Mouse (Mus musculus) neural tube, embryonic 12.5 days (tissue): Measurements from ENCODE around the gene Mfsd7a. TPM values are rescaled to one million over a fixed set of nuclear protein-coding genes. Genes with fewer than 3 reads are reported as not detected.
"Not testable (repeated sequence)": the region's sequence is repeated elsewhere in the genome, so short reads cannot be mapped to it uniquely, and the experiment has no call there.

ENCODE experiments used
- ATAC-seq: fragments of 200-750 bp; cut with Nextera tagmentation; 2 replicates; pipeline ENCODE4 v1.8.0; 2017; ENCODE audit warnings: low read depth, mild to moderate bottlenecking, moderate TSS enrichment, moderate library complexity; ENCODE audit not compliant: low FRiP score
- H3K27ac ChIP-seq: fragments of 300-500 bp; sonication (generic); 2 replicates; pipeline ENCODE4 v1.5.1; 2016
- H3K27me3 ChIP-seq: fragments of 300-500 bp; sonication (generic); replicated peaks from 2 replicates; pipeline ENCODE4 v1.6.1; 2016; ENCODE audit warnings: mild to moderate bottlenecking
- H3K36me3 ChIP-seq: fragments of 300-500 bp; sonication (generic); 2 replicates; pipeline ENCODE4 v1.6.1; 2016; ENCODE audit warnings: mild to moderate bottlenecking
- H3K4me1 ChIP-seq: fragments of 300-500 bp; sonication (generic); 2 replicates; pipeline ENCODE4 v1.6.1; 2016
- H3K4me2 ChIP-seq: fragments of 300-500 bp; sonication (generic); replicated peaks from 2 replicates; pipeline ENCODE4 v1.6.1; 2016; ENCODE audit warnings: mild to moderate bottlenecking
- H3K4me3 ChIP-seq: fragments of 300-500 bp; sonication (generic); 2 replicates; pipeline ENCODE4 v1.5.1; 2016
- H3K9ac ChIP-seq: fragments of 300-500 bp; sonication (generic); 2 replicates; pipeline ENCODE4 v1.6.1; 2016; ENCODE audit warnings: mild to moderate bottlenecking
- H3K9me3 ChIP-seq: fragments of 300-500 bp; sonication (generic); 2 replicates; pipeline ENCODE4 v1.6.1; 2016; ENCODE audit warnings: mild to moderate bottlenecking
- WGBS: fragments of 180-500 bp; shearing (Covaris S2); methylation state at CpG from one replicate; pipeline ENCODE4 v1.1.7; 2016; 5-methylcytosine and 5-hydroxymethylcytosine counted together
- polyA plus RNA-seq: library from polyadenylated mRNA; unstranded; fragments of >200 nt; fragmentation: Nextera tagmentation; extraction: Ambion mirVana; gene quantifications from 2 replicates; pipeline ENCODE4 v1.2.1, GENCODE M21; 2016

Mfsd7a gene
- 0.08 and 0.16 TPM in 2 replicates for polyA plus RNA-seq

DNA sequence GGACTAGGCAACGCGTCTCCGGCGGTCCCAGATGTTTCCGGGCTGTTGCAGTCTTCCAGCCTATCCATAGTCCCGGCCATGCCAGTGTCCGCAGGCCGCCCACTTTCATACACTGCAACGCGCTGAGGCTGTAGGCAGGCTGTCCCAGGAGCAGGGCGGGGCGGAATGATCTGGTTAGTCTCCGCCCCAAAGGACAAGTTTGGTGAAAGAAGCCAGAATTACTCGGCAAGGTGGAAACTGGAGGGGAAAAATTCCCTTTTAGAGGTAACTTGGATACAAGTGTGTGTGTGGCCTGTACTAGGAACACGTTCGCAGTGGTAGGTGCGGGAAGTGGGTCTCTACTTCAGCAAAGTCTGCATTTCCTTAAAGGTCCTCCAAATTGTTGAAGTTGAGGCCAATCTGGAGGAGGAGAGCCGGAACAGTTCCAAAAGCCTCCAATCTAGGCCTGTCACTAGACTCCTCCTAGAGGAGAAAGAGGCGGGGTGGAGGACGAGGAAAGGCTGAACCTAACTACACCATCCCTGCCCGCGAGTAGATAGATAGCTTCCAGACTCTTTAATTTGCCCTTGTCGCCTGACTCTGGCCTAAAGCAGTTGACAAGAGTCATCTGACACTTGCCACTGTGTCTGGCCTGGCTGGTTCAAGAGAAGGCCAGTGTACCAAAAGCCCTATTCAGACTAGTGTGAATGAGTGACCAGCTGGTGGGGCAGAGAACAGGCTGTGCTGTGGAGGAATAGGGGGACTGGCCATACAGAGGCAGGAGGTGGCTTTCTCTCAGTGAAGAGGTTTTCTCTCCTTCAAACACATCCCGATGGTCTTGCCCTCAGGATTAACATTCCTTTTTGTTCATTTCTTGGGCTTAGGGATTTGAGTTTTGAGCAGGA, at the start of gene Mfsd7a:
Mfsd7a (minus strand) TSS at position 107 of the 884 bp plus-strand sequence.
- Histone ChIP-seq H3K9me3 (no peaks in the 10 kb centered on the region), H3K4me1 (peaks cover 6% of the 10 kb centered on the region), H3K9ac (peak within 1 kb of the TSS; percentile 29; the same call in 1 of the 2 replicates), H3K4me2 (peak within 1 kb of the TSS; percentile 58), H3K4me3 (peak within 1 kb of the TSS; percentile 17), H3K27ac (no peak within 1 kb of the TSS), H3K36me3 (no peaks in the 10 kb centered on the region), H3K27me3 (peaks cover 6% of the 10 kb centered on the region)
- 16% methylated on average over 24 of the region's 24 CpGs for WGBS
- peak; percentile 72; the same call in 1 of the 2 replicates for ATAC-seq

DNA sequence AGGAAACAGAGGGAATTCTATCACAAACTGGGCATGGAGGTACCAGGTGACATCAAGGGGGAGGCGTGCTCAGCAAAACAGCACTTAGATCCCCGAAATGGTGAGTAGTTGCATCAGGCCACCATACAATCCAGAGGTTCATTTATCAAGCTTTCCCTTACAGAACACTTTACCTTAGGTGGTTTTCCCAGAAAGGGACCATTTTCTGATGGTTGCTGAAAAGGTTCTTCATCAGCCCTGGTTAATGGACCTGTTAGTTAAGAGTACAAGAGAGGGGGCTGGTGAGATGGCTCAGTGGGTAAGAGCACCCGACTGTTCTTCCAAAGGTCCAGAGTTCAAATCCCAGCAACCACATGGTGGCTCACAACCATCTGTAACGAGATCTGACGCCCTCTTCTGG, 37.5 kb upstream of the Mfsd7a start:
- H3K36me3 ChIP-seq: peaks cover 65% of the 10 kb centered on the region
- not testable (repeated sequence) for H3K9ac ChIP-seq, ATAC-seq, H3K27me3 ChIP-seq, H3K9me3 ChIP-seq, H3K4me3 ChIP-seq, H3K4me2 ChIP-seq, H3K4me1 ChIP-seq, H3K27ac ChIP-seq
- 96% methylated on average over 5 of the region's 5 CpGs for WGBS

DNA sequence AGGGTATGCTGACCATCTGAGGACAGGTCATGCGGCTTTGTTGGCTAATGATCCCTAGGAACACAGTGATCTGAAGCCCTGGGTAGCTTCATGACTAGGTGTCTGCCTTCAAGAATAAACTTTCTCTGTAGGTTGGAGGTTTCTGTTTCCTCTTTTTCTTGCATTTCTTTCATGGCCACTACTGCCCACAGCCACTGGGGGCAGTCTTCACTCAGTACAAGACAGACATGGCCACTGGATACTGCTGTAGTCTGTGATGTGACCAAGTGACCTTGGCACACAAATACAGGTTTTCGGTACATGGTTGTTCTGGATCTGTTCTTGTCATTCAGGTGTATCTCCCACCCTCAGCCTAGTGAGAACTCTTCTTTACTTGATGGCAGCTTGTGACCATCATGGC, 36.5 kb upstream of the Mfsd7a start:
- Histone ChIP-seq H3K4me2 (no peak overlapping the region), H3K4me3 (no peak overlapping the region), H3K27ac (no peak overlapping the region), H3K9me3 (no peaks in the 10 kb centered on the region), H3K9ac (no peak overlapping the region), H3K36me3 (peaks cover 57% of the 10 kb centered on the region), H3K27me3 (no peaks in the 10 kb centered on the region), H3K4me1 (no peaks in the 10 kb centered on the region)
- no peak for ATAC-seq
- 97% methylated on average over 2 of the region's 2 CpGs for WGBS

DNA sequence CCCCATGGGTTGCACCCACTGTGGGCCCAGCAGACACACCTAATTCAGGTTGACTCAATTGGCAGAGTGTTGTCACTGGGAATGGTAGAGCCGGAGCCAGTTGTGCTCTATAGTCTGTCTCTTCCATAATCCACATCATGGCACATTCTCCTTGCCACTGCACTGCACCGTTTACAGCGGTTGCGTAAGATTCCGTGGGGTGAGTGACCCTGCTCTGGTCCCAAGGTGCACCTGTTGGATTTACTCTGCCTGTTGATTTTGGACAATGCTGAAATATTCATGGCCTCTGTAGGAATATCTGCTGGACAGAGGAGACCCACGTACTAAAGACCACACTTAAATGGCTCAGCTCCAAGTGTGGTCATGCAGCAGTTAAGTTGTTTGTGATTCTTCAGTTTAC, 34.3 kb upstream of the Mfsd7a start:
- peaks cover 46% of the 10 kb centered on the region for H3K36me3 ChIP-seq
- no peak overlapping the region for H3K4me2 ChIP-seq
- no peak overlapping the region for H3K27ac ChIP-seq
- H3K9ac ChIP-seq: no peak overlapping the region
- H3K9me3 ChIP-seq: no peaks in the 10 kb centered on the region
- no peaks in the 10 kb centered on the region for H3K27me3 ChIP-seq
- no peak overlapping the region for H3K4me3 ChIP-seq
- H3K4me1 ChIP-seq: no peaks in the 10 kb centered on the region
- 95% methylated on average over 6 of the region's 6 CpGs for WGBS
- ATAC-seq: no peak

DNA sequence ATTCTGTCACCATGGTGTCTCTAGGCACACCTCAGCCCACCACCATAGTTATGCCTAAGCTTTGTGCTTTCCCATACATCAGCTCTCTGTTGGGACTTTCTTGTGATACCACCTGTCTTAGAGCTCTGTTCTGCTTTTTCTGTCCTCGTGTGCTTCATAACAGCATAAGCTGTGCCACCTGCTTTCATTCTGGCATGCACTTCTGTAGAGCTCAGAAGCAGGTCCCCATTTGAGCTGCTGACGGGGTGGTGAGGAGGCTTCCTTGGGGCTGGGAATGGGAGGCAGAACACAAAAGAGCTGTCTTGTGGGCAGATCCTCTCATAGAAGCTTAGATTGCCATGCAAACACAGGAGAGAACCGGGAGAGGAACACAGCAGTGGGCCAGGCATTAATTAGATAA, 27.3 kb upstream of the Mfsd7a start:
- no peak overlapping the region for H3K4me2 ChIP-seq
- no peak overlapping the region for H3K4me3 ChIP-seq
- no peak overlapping the region for H3K27ac ChIP-seq
- WGBS: 88% methylated on average over 3 of the region's 3 CpGs
- no peaks in the 10 kb centered on the region for H3K27me3 ChIP-seq
- H3K9me3 ChIP-seq: no peaks in the 10 kb centered on the region
- H3K36me3 ChIP-seq: peaks cover 72% of the 10 kb centered on the region
- no peaks in the 10 kb centered on the region for H3K4me1 ChIP-seq
- ATAC-seq: no peak
- no peak overlapping the region for H3K9ac ChIP-seq

DNA sequence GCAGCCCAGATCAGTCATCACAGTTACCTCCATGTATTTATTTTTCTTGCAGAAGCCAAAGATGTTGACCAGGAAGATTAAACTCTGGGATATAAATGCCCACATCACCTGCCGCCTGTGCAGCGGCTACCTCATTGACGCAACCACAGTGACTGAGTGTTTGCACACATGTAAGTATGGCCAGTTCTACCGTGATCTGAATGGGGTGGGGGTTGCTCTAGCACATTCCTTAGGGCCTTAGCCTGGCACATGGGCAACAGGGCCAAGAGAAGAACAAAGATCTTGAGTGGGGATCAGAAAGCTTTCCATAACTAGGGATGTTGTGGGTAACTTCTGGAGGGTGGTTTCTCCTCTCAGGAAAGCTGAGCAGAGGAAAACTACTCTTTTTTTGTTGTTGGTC, 25.0 kb upstream of the Mfsd7a start:
- H3K9ac ChIP-seq: no peak overlapping the region
- no peak for ATAC-seq
- H3K36me3 ChIP-seq: peaks cover 68% of the 10 kb centered on the region
- H3K27ac ChIP-seq: no peak overlapping the region
- no peak overlapping the region for H3K4me3 ChIP-seq
- H3K4me1 ChIP-seq: no peaks in the 10 kb centered on the region; the same call in 1 of the 2 replicates
- no peaks in the 10 kb centered on the region for H3K27me3 ChIP-seq
- no peaks in the 10 kb centered on the region for H3K9me3 ChIP-seq
- H3K4me2 ChIP-seq: no peak overlapping the region
- WGBS: 96% methylated on average over 4 of the region's 4 CpGs

DNA sequence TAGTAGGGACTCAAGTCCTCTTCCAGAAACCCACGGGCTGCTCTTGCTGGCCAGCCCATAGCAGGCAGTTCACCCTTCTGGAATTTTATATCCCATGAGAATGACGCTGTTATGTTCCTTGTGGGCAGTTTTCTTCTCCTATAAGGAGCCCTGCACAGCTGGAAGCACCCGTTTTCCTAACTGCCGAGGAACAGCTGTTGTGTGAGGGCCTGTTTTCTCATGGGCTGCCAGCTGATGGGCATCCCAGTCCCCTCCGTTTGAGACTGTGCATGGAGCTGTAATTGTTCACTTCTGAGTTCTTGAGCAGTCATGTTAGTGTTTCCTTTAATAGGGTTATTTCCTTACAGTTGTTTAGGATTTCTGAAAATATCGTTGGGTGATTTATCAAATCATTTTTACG, 20.9 kb upstream of the Mfsd7a start:
- H3K27ac ChIP-seq: no peak overlapping the region
- no peaks in the 10 kb centered on the region for H3K9me3 ChIP-seq
- H3K36me3 ChIP-seq: peaks cover 32% of the 10 kb centered on the region
- H3K4me3 ChIP-seq: no peak overlapping the region
- no peak for ATAC-seq
- WGBS: 72% methylated on average over 7 of the region's 7 CpGs
- no peak overlapping the region for H3K4me2 ChIP-seq
- H3K9ac ChIP-seq: no peak overlapping the region
- H3K4me1 ChIP-seq: no peaks in the 10 kb centered on the region; the same call in 1 of the 2 replicates
- no peaks in the 10 kb centered on the region for H3K27me3 ChIP-seq

DNA sequence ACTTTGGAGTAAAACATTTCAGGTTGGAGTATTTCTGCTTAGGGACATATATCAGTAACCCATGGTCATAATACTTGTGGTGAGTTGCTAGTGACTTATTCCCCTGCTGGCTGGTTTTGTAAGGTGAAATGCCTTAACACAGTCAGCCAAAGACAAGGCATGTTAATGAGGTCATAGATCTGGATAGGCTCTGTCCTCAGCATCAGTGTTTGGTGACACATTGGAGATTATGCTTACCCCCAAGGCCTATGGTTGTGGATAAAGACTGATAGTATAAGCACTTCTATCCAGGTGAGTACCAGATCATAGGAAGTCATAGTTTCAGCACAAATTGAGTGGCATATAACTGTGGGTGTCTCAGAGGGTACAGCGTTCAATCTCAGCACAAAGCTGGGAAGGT, 18.0 kb upstream of the Mfsd7a start:
- Histone ChIP-seq H3K27me3 (no peaks in the 10 kb centered on the region), H3K4me2 (no peak overlapping the region), H3K27ac (no peak overlapping the region), H3K4me3 (no peak overlapping the region), H3K4me1 (peaks cover 27% of the 10 kb centered on the region), H3K9me3 (no peaks in the 10 kb centered on the region), H3K36me3 (0 out of 2 replicates have a peak, but pooled peaks cover 3% of the 10 kb centered on the region), H3K9ac (no peak overlapping the region)
- 98% methylated on average over 1 of the region's 1 CpGs for WGBS
- no peak for ATAC-seq

DNA sequence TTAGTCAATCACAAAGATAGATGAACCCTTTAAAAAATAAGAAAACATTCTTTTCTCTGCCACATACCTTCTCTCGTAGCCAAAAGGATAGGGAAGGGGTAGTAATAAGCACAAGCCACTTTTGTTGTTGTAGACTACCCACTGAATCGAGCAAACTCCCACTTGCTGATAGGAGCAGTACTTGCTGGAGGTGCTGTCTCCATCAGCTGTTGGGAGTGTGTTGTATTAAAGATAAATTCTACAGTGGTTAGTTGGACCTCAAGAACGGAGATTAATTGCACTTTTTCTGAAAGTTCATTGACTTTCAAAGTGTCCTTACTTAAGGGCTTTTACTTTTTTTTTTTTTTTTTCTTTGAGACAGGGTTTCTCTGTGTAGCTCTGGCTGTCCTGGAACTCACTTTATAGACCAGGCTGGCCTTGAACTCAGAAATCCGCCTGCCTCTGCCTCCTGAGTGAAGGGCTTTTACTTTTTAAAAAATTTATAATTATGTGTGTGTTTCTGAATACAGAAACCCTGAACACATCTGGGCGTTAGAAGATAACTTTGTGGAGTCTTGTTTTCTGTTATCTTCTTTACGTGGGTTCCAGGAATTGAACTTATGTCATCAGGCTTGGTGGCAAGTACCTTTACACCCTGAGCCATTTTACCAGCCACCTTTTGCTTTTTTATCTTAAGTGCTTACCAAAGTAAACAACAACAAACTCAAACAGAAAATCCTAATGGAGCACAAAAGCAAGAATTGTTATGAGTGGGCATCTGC, 16.6 kb upstream of the Mfsd7a start:
- no peak overlapping the region for H3K4me3 ChIP-seq
- H3K4me2 ChIP-seq: 0 out of 2 replicates have a peak overlapping the region, but pooled peaks have one; percentile 14
- no peak overlapping the region for H3K27ac ChIP-seq
- H3K27me3 ChIP-seq: no peaks in the 10 kb centered on the region
- H3K36me3 ChIP-seq: 0 out of 2 replicates have a peak, but pooled peaks cover 3% of the 10 kb centered on the region
- H3K9ac ChIP-seq: no peak overlapping the region
- WGBS: 89% methylated on average over 6 of the region's 6 CpGs
- no peak for ATAC-seq
- H3K9me3 ChIP-seq: no peaks in the 10 kb centered on the region
- peaks cover 29% of the 10 kb centered on the region for H3K4me1 ChIP-seq

DNA sequence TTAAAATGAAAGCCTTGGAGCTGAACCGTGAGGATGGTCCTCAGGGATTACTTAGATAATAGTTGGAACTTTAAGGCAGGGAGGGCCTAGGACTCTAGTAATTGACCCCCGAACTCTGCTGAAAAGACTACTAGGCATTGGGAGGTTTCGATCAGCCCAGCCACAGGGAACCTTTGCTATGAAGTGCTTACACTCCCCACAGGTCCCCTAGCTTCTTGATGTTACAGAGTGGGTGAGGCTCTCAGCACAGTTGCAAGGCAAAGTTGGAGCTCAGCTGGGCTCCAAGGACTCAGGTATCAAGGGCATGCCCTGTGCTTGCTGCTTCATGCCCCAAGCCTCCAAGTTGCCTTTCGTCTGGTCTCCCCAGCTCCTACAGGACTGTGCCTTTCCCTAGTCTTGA, 13.8 kb upstream of the Mfsd7a start:
- WGBS: 54% methylated on average over 4 of the region's 4 CpGs
- peak overlapping the region; percentile 91 for H3K4me3 ChIP-seq
- peak overlapping the region; percentile 99 for H3K4me2 ChIP-seq
- H3K27ac ChIP-seq: no peak overlapping the region
- H3K9me3 ChIP-seq: no peaks in the 10 kb centered on the region
- peaks cover 29% of the 10 kb centered on the region for H3K4me1 ChIP-seq
- no peaks in the 10 kb centered on the region for H3K36me3 ChIP-seq
- peak overlapping the region; percentile 99 for H3K9ac ChIP-seq
- ATAC-seq: no peak
- H3K27me3 ChIP-seq: no peaks in the 10 kb centered on the region

DNA sequence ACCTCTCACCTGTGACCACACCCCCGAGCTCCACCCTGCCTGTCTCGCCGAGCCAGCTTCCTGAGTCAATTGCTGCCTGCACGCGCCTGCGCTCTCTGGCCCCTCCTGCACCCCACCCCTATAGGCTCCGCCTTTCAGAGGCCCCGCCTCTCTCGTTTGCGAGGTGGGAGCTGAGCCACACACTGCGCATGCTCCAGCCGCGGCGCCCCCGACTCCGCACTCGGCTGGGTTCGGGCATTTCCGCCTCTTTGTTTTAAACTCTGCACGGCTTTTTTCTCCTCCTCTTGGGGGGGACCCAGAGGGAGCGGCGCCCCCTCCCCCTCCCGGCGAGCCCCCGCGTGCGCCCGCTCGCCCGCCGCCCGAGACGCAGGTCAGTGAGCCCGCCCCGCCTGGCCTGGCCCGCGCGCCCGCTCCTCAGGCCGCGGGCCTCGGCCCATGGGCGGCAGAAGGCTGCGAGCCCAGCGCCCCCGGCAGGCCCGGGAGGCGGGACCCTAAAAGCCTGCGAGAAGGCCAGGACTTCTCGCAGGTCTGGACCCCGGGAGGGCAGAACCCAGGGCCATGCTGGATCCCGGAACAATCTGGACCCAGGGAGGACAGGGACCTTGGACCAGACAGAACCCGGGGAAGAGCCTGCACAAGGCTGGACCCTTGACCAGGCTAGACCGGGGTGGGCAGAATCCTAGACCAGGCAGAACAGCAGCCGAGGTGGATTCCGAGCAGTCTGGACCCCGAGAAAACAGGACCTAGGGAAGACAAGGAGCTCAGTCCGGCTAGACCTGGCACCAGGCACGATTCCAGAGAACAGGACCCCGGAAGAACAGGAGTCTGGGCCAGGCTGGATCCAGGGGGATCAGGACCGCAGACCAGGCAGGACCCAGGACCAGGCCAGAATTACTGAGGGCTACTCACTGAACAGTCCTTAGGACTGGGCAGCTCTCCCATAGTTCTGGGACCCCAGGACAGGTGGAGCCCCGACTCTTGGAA, 12.7 kb upstream of the Mfsd7a start, which contains the start of gene Pcgf3:
Pcgf3 (plus strand) TSS at position 151 of the 984 bp plus-strand sequence.
- Histone ChIP-seq H3K4me2 (peak within 1 kb of the TSS; percentile 99), H3K27ac (peak within 1 kb of the TSS; percentile 70), H3K27me3 (no peaks in the 10 kb centered on the region), H3K4me1 (peaks cover 29% of the 10 kb centered on the region), H3K4me3 (peak within 1 kb of the TSS; percentile 91), H3K36me3 (no peaks in the 10 kb centered on the region), H3K9ac (peak within 1 kb of the TSS; percentile 99), H3K9me3 (no peaks in the 10 kb centered on the region)
- under 1% methylated on average over 60 of the region's 62 CpGs for WGBS
- peak; percentile 97 for ATAC-seq
